Mouse (Mus musculus): ENCODE measurements around the gene Ccl17. TPM values are rescaled to one million over a fixed set of nuclear protein-coding genes. Genes with fewer than 3 reads are reported as not detected.

Gene Ccl17
- polyA plus RNA-seq, 1 experiment from 2014 or later = not detected

GRCm38 (mm10) chr8:94800278-94800968 lies 9.8 kb upstream of the Ccl17 start:
- H3K4me3 ChIP-seq = no peak overlapping the region
- no peaks in the 10 kb centered on the region for H3K27me3 ChIP-seq (ENCODE audit: low read depth, poor library complexity, severe bottlenecking)
- no peak overlapping the region for H3K27ac ChIP-seq (replicated peaks)
- DNase-seq (ENCODE audit: low spot score) = no peak
- no peaks in the 10 kb centered on the region for H3K36me3 ChIP-seq
- 67% methylated on average over 7 of the region's 7 CpGs for WGBS
- no peaks in the 10 kb centered on the region for H3K9me3 ChIP-seq (replicated peaks)
- peaks cover 7% of the 10 kb centered on the region for H3K4me1 ChIP-seq

GRCm38 (mm10) chr8:94801293-94802095 lies 8.8 kb upstream of the Ccl17 start:
- H3K36me3 ChIP-seq = no peaks in the 10 kb centered on the region
- 51% methylated on average over 14 of the region's 14 CpGs for WGBS
- peak; percentile 35 for DNase-seq (ENCODE audit: low spot score)
- H3K4me1 ChIP-seq = peaks cover 15% of the 10 kb centered on the region
- H3K4me3 ChIP-seq = 0 out of 2 replicates have a peak overlapping the region, but pooled peaks have one; percentile 2
- no peak overlapping the region for H3K27ac ChIP-seq (replicated peaks)
- no peaks in the 10 kb centered on the region for H3K9me3 ChIP-seq (replicated peaks)
- no peaks in the 10 kb centered on the region for H3K27me3 ChIP-seq (ENCODE audit: low read depth, poor library complexity, severe bottlenecking)

- DNase-seq (ENCODE audit: low spot score) = no peak
- no peaks in the 10 kb centered on the region for H3K9me3 ChIP-seq (replicated peaks)
- H3K27ac ChIP-seq (replicated peaks) = no peak overlapping the region
- H3K4me3 ChIP-seq = no peak overlapping the region
- 85% methylated on average over 4 of the region's 4 CpGs for WGBS
- H3K4me1 ChIP-seq = peaks cover 23% of the 10 kb centered on the region
- H3K36me3 ChIP-seq = no peaks in the 10 kb centered on the region
- H3K27me3 ChIP-seq (ENCODE audit: low read depth, poor library complexity, severe bottlenecking) = no peaks in the 10 kb centered on the region
Observed at GRCm38 (mm10) chr8:94802375-94802774, 7.9 kb upstream of the Ccl17 start.

- peaks cover 32% of the 10 kb centered on the region for H3K4me1 ChIP-seq
- no peak overlapping the region for H3K27ac ChIP-seq (replicated peaks)
- DNase-seq (ENCODE audit: low spot score) = no peak
- H3K36me3 ChIP-seq = no peaks in the 10 kb centered on the region
- H3K9me3 ChIP-seq (replicated peaks) = no peaks in the 10 kb centered on the region
- no peaks in the 10 kb centered on the region for H3K27me3 ChIP-seq (ENCODE audit: low read depth, poor library complexity, severe bottlenecking)
- H3K4me3 ChIP-seq = no peak overlapping the region
- WGBS = 81% methylated on average over 6 of the region's 6 CpGs
Observed at GRCm38 (mm10) chr8:94803551-94803950, 6.7 kb upstream of the Ccl17 start.

- Histone ChIP-seq H3K4me3 (no peak overlapping the region), H3K36me3 (no peaks in the 10 kb centered on the region), H3K9me3 (replicated peaks) (no peaks in the 10 kb centered on the region), H3K27me3 (ENCODE audit: low read depth, poor library complexity, severe bottlenecking) (no peaks in the 10 kb centered on the region), H3K27ac (replicated peaks) (no peak overlapping the region), H3K4me1 (peaks cover 32% of the 10 kb centered on the region)
- DNase-seq (ENCODE audit: low spot score) = no peak
- WGBS = 79% methylated on average over 10 of the region's 10 CpGs
Observed at GRCm38 (mm10) chr8:94804546-94805340, 5.5 kb upstream of the Ccl17 start.

GRCm38 (mm10) chr8:94805811-94806210 lies 4.4 kb upstream of the Ccl17 start:
- 75% methylated on average over 4 of the region's 4 CpGs for WGBS
- H3K4me3 ChIP-seq = no peak overlapping the region
- H3K27me3 ChIP-seq (ENCODE audit: low read depth, poor library complexity, severe bottlenecking) = no peaks in the 10 kb centered on the region
- H3K4me1 ChIP-seq = peaks cover 32% of the 10 kb centered on the region
- no peaks in the 10 kb centered on the region for H3K36me3 ChIP-seq
- H3K9me3 ChIP-seq (replicated peaks) = no peaks in the 10 kb centered on the region
- no peak overlapping the region for H3K27ac ChIP-seq (replicated peaks)
- DNase-seq (ENCODE audit: low spot score) = no peak

GRCm38 (mm10) chr8:94807506-94807905 lies 2.7 kb upstream of the Ccl17 start:
- Histone ChIP-seq H3K9me3 (replicated peaks) (no peaks in the 10 kb centered on the region), H3K36me3 (no peaks in the 10 kb centered on the region), H3K4me1 (peaks cover 29% of the 10 kb centered on the region), H3K27ac (replicated peaks) (peak overlapping the region; percentile 52), H3K27me3 (ENCODE audit: low read depth, poor library complexity, severe bottlenecking) (no peaks in the 10 kb centered on the region), H3K4me3 (no peak overlapping the region)
- WGBS = 64% methylated on average over 7 of the region's 7 CpGs
- no peak for DNase-seq (ENCODE audit: low spot score)

- no peak overlapping the region for H3K27ac ChIP-seq (replicated peaks)
- H3K4me3 ChIP-seq = no peak overlapping the region
- no peaks in the 10 kb centered on the region for H3K9me3 ChIP-seq (replicated peaks)
- H3K27me3 ChIP-seq (ENCODE audit: low read depth, poor library complexity, severe bottlenecking) = no peaks in the 10 kb centered on the region
- H3K36me3 ChIP-seq = no peaks in the 10 kb centered on the region
- peaks cover 35% of the 10 kb centered on the region for H3K4me1 ChIP-seq
- no peak for DNase-seq (ENCODE audit: low spot score)
- WGBS = 84% methylated on average over 6 of the region's 6 CpGs
Observed at GRCm38 (mm10) chr8:94808372-94808771, 1.9 kb upstream of the Ccl17 start.

GRCm38 (mm10) chr8:94810855-94811254 lies 602 bp downstream of the Ccl17 start:
- Histone ChIP-seq H3K9me3 (replicated peaks) (no peaks in the 10 kb centered on the region), H3K4me3 (no peak overlapping the region), H3K36me3 (no peaks in the 10 kb centered on the region), H3K27ac (replicated peaks) (no peak overlapping the region), H3K27me3 (ENCODE audit: low read depth, poor library complexity, severe bottlenecking) (no peaks in the 10 kb centered on the region), H3K4me1 (peaks cover 33% of the 10 kb centered on the region)
- 86% methylated on average over 5 of the region's 5 CpGs for WGBS
- no peak for DNase-seq (ENCODE audit: low spot score)

- no peaks in the 10 kb centered on the region for H3K36me3 ChIP-seq
- H3K4me1 ChIP-seq = peaks cover 25% of the 10 kb centered on the region
- DNase-seq (ENCODE audit: low spot score) = no peak
- H3K9me3 ChIP-seq (replicated peaks) = no peaks in the 10 kb centered on the region
- H3K27me3 ChIP-seq (ENCODE audit: low read depth, poor library complexity, severe bottlenecking) = no peaks in the 10 kb centered on the region
- 0 out of 2 replicates have a peak overlapping the region, but pooled peaks have one; percentile 53 for H3K27ac ChIP-seq (replicated peaks)
- H3K4me3 ChIP-seq = no peak overlapping the region
- 76% methylated on average over 6 of the region's 6 CpGs for WGBS
Observed at GRCm38 (mm10) chr8:94811654-94812053, 1.4 kb downstream of the Ccl17 start.

GRCm38 (mm10) chr8:94812645-94813098 lies 2.4 kb downstream of the Ccl17 start:
- Histone ChIP-seq H3K27me3 (ENCODE audit: low read depth, poor library complexity, severe bottlenecking) (no peaks in the 10 kb centered on the region), H3K4me1 (peaks cover 16% of the 10 kb centered on the region), H3K4me3 (peak overlapping the region; percentile 36; the same call in 1 of the 2 replicates), H3K36me3 (no peaks in the 10 kb centered on the region), H3K27ac (replicated peaks) (peak overlapping the region; percentile 53), H3K9me3 (replicated peaks) (no peaks in the 10 kb centered on the region)
- DNase-seq (ENCODE audit: low spot score) = peak; percentile 84
- WGBS = 26% methylated on average over 6 of the region's 6 CpGs

- H3K4me3 ChIP-seq = no peak overlapping the region
- peaks cover 10% of the 10 kb centered on the region for H3K4me1 ChIP-seq
- H3K27me3 ChIP-seq (ENCODE audit: low read depth, poor library complexity, severe bottlenecking) = no peaks in the 10 kb centered on the region
- WGBS = 0% methylated on average over 1 of the region's 1 CpGs
- H3K9me3 ChIP-seq (replicated peaks) = no peaks in the 10 kb centered on the region
- H3K27ac ChIP-seq (replicated peaks) = no peak overlapping the region
- no peak for DNase-seq (ENCODE audit: low spot score)
- no peaks in the 10 kb centered on the region for H3K36me3 ChIP-seq
Observed at GRCm38 (mm10) chr8:94814556-94814955, 4.3 kb downstream of the Ccl17 start.

Data from midbrain, embryonic 10.5 days (tissue).